In the genomic region with DNA sequence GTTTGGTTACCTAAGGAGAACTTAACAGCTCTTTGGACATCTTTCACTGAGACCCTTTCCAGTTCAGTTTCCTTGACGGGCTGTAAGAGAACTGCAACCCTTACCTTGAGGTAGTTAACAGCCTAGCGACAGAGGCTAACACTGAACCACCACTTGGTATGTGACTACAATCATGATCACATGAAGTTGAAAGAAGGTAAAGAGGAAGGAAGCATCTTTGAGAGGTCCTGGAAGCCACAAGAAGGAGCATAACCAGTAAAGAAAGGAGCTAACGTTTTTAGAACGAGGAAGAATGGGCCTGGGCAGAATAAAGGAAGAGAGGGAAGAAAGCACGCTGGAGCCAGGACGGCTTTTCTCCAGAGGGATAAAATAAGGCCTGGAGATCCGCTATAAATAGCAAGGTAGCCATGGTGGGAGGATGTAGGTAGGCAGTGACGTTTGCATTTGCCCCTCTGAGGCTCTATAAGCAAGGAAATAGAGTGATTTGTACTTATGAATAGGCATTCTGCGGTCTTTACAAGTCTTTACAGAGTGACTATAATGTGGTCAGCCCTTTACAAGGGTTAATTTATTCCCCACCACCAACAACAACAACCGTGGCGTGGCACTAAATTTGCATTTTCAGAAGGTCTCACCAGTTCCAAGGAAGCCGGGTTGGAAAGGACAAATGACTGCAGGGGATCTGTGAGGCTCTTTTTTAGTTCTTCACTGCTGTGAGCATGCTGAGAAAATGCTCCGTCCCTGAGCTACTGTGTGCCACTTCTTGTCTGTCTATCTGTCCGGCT, we compare ENCODE assay signal across 8 mouse cellular contexts. TPM values are rescaled to one million over a fixed set of nuclear protein-coding genes. Genes with fewer than 3 reads are reported as not detected.
DNase-seq lines count a peak whose midpoint lies in the region; ATAC-seq and TF ChIP-seq lines count a peak whose summit lies in the region.

No protein-coding gene starts in this region.

- H3K79me2 ChIP-seq in myocyte (ENCODE audit: control insufficient read depth, insufficient read depth): peaks cover 29% of the 10 kb centered on the region

- peak in 1 of 2 experiments; percentile 32 for DNase-seq in cerebellum, adult 2 months
- DNase-seq in cerebellum, postnatal 14 days: no peak
- DNase-seq in spleen, adult 2 months (ENCODE audit: low read depth in 1 of 2, low spot score in 2 of 2): peak in 1 of 2 experiments; percentile 41
- DNase-seq in spleen, postnatal 4 days (ENCODE audit: low spot score in 2 of 2): no peak
- no peak for DNase-seq in left cerebral cortex, postnatal 10 days (ENCODE audit: extremely low spot score in 1 of 2, low spot score in 2 of 2)
- DNase-seq in thymus, postnatal 0 days (ENCODE audit: low spot score): no peak

- no peak for TF ChIP-seq CTCF in cerebellum, adult 2 months (IDR thresholded peaks at IDR 0.05; ENCODE audit: borderline replicate concordance, insufficient read depth, low read depth, low read length)
- TF ChIP-seq CTCF in spleen, adult 2 months (IDR thresholded peaks at IDR 0.05; ENCODE audit: extremely low read depth, insufficient read depth, insufficient read length, insufficient replicate concordance): no peak

- peak overlapping the region; percentile 66 for H3K4me3 ChIP-seq in cerebellum, adult 2 months (replicated peaks; ENCODE audit: insufficient read depth, low read depth, low read length)
- H3K4me3 ChIP-seq in spleen, adult 2 months (ENCODE audit: extremely low read depth, insufficient read depth, insufficient read length): peak overlapping the region; percentile 71
- peak overlapping the region; percentile 62 for H3K4me3 ChIP-seq in intestine, embryonic 15.5 days (replicated peaks)
- peak overlapping the region; percentile 74 for H3K4me3 ChIP-seq in myocyte

- H3K9ac ChIP-seq in intestine, embryonic 15.5 days: peak overlapping the region; percentile 74; the same call in 1 of the 2 replicates

- intact Hi-C loops in left cerebral cortex, postnatal 10 days (cut with DNase I): no loop called here

- no peaks in the 10 kb centered on the region for H3K27me3 ChIP-seq in cerebellum, adult 2 months (ENCODE audit: control insufficient read depth, insufficient read depth, low read length)
- no peaks in the 10 kb centered on the region for H3K27me3 ChIP-seq in spleen, adult 2 months (ENCODE audit: control insufficient read depth, insufficient read depth, low read length)
- H3K27me3 ChIP-seq in intestine, embryonic 15.5 days (replicated peaks): no peaks in the 10 kb centered on the region
- H3K27me3 ChIP-seq in myocyte (ENCODE audit: control insufficient read depth, insufficient read depth, insufficient read length): no peaks in the 10 kb centered on the region

- no peaks in the 10 kb centered on the region for H3K36me3 ChIP-seq in spleen, adult 2 months (ENCODE audit: control insufficient read depth, insufficient read depth, low read length)
- H3K36me3 ChIP-seq in intestine, embryonic 15.5 days: peaks cover 2% of the 10 kb centered on the region; the same call in 1 of the 2 replicates
- no peaks in the 10 kb centered on the region for H3K36me3 ChIP-seq in myocyte (ENCODE audit: control insufficient read depth, insufficient read depth)

- WGBS in cerebellum, adult 2 months: 9% methylated on average over 14 of the region's 14 CpGs
- WGBS in spleen, adult 2 months: 19% methylated on average over 14 of the region's 14 CpGs
- 44% methylated on average over 14 of the region's 14 CpGs for WGBS in intestine, embryonic 15.5 days

- peaks cover 12% of the 10 kb centered on the region for H3K4me1 ChIP-seq in cerebellum, adult 2 months (ENCODE audit: control insufficient read depth, insufficient read depth, low read length)
- H3K4me1 ChIP-seq in spleen, adult 2 months (ENCODE audit: control insufficient read depth, insufficient read depth, insufficient read length): peaks cover 8% of the 10 kb centered on the region; the same call in 1 of the 2 replicates
- peaks cover 23% of the 10 kb centered on the region; the same call in 1 of the 2 replicates for H3K4me1 ChIP-seq in intestine, embryonic 15.5 days (replicated peaks)

- peak overlapping the region; percentile 82 for H3K27ac ChIP-seq in cerebellum, adult 2 months (ENCODE audit: insufficient read depth, low read length)
- H3K27ac ChIP-seq in spleen, adult 2 months (ENCODE audit: insufficient read depth, low read length): peak overlapping the region; percentile 76
- peak overlapping the region; percentile 72 for H3K27ac ChIP-seq in intestine, embryonic 15.5 days

- H3K4me2 ChIP-seq in intestine, embryonic 15.5 days (replicated peaks): peak overlapping the region; percentile 88
- peak overlapping the region; percentile 89 for H3K4me2 ChIP-seq in myocyte (ENCODE audit: low read depth)

- no peaks in the 10 kb centered on the region for H3K9me3 ChIP-seq in intestine, embryonic 15.5 days

- TF ChIP-seq POLR2A in cerebellum, adult 2 months (IDR thresholded peaks at IDR 0.05; ENCODE audit: borderline replicate concordance, insufficient read depth, low read length): no peak
- TF ChIP-seq POLR2A in spleen, adult 2 months (IDR thresholded peaks at IDR 0.05; ENCODE audit: low read depth, low read length): no peak
- TF ChIP-seq POLR2A in myocyte (IDR thresholded peaks at IDR 0.05; ENCODE audit: insufficient read length, low read depth): no peak

- H3ac ChIP-seq in myocyte (ENCODE audit: control insufficient read depth, insufficient read length): no peak overlapping the region

- peak; percentile 13 for ATAC-seq in intestine, embryonic 15.5 days

TF ChIP-seq in myocyte, 11 proteins besides CTCF, POLR2A, EP300 and RAD21:
- TF ChIP-seq USF1 (IDR thresholded peaks at IDR 0.05; ENCODE audit: low read depth) (no peak), TCF12 (IDR thresholded peaks at IDR 0.05; ENCODE audit: insufficient read depth, poor library complexity, severe bottlenecking) (no peak), TCF3 (IDR thresholded peaks at IDR 0.05; ENCODE audit: insufficient read length, low read depth) (no peak), MAX (IDR thresholded peaks at IDR 0.05; ENCODE audit: low read depth) (no peak)

RNA-seq across cellular contexts. Expression of a gene that starts 0.8 kb away (rescaled TPM):
- 26.9 and 28.8 TPM in 2 replicates for polyA plus RNA-seq in cerebellum, adult 2 months (2012; rRNA removed)
- 13.4 and 18.2 TPM in 2 replicates for polyA plus RNA-seq in spleen, adult 2 months (2012; rRNA removed)
- 36.4 and 40.7 TPM in 2 replicates for polyA plus RNA-seq in intestine, embryonic 15.5 days (2015; fragmentation: Nextera tagmentation; extraction: Ambion mirVana)
- 128 TPM for polyA plus RNA-seq in myocyte (2012; fragmentation: generic; extraction: Trizol)
- 10 to 100 TPM; 20.6 to 21.4 TPM for total RNA-seq in left cerebral cortex, postnatal 10 days (2021)
- polyA plus RNA-seq in thymus, postnatal 0 days (2015; fragmentation: Nextera tagmentation; extraction: Ambion mirVana): 20.6 and 21.3 TPM in 2 replicates

RNA-seq across cellular contexts. Expression of a gene that starts 17.5 kb away (rescaled TPM):
- polyA plus RNA-seq in cerebellum, adult 2 months (2012; rRNA removed): 11.7 and 12.8 TPM in 2 replicates
- 52.6 and 76.5 TPM in 2 replicates for polyA plus RNA-seq in spleen, adult 2 months (2012; rRNA removed)
- 9.4 and 12.3 TPM in 2 replicates for polyA plus RNA-seq in intestine, embryonic 15.5 days (2015; fragmentation: Nextera tagmentation; extraction: Ambion mirVana)
- polyA plus RNA-seq in myocyte (2012; fragmentation: generic; extraction: Trizol): 36.1 TPM
- 10 to 100 TPM; 11.7 to 13.5 TPM for total RNA-seq in left cerebral cortex, postnatal 10 days (2021)
- polyA plus RNA-seq in thymus, postnatal 0 days (2015; fragmentation: Nextera tagmentation; extraction: Ambion mirVana): 3.4 and 5.3 TPM in 2 replicates

RNA-seq across cellular contexts. Expression of a gene that starts 34.0 kb away (rescaled TPM):
- 104 and 107 TPM in 2 replicates for polyA plus RNA-seq in cerebellum, adult 2 months (2012; rRNA removed)
- polyA plus RNA-seq in spleen, adult 2 months (2012; rRNA removed): 49.4 and 49.5 TPM in 2 replicates
- 20.6 and 21.5 TPM in 2 replicates for polyA plus RNA-seq in intestine, embryonic 15.5 days (2015; fragmentation: Nextera tagmentation; extraction: Ambion mirVana)
- 22.4 TPM for polyA plus RNA-seq in myocyte (2012; fragmentation: generic; extraction: Trizol)
- 100 to 1,000 TPM in 1 of 2 experiments, 10 to 100 TPM in 1; 93.9 to 100 TPM for total RNA-seq in left cerebral cortex, postnatal 10 days (2021)
- polyA plus RNA-seq in thymus, postnatal 0 days (2015; fragmentation: Nextera tagmentation; extraction: Ambion mirVana): 26.7 and 31.4 TPM in 2 replicates

RNA-seq across cellular contexts. Expression of a gene that starts 39.4 kb away (rescaled TPM):
- 78.6 and 81.0 TPM in 2 replicates for polyA plus RNA-seq in cerebellum, adult 2 months (2012; rRNA removed)
- 22.3 and 25.1 TPM in 2 replicates for polyA plus RNA-seq in spleen, adult 2 months (2012; rRNA removed)
- polyA plus RNA-seq in intestine, embryonic 15.5 days (2015; fragmentation: Nextera tagmentation; extraction: Ambion mirVana): 23.4 and 23.6 TPM in 2 replicates
- 37.5 TPM for polyA plus RNA-seq in myocyte (2012; fragmentation: generic; extraction: Trizol)
- 10 to 100 TPM; 46.3 to 47.0 TPM for total RNA-seq in left cerebral cortex, postnatal 10 days (2021)
- 20.1 and 23.3 TPM in 2 replicates for polyA plus RNA-seq in thymus, postnatal 0 days (2015; fragmentation: Nextera tagmentation; extraction: Ambion mirVana)

RNA-seq across cellular contexts. Expression of a gene that starts 43.5 kb away (rescaled TPM):
- polyA plus RNA-seq in cerebellum, adult 2 months (2012; rRNA removed): 43.4 and 44.6 TPM in 2 replicates
- 1.0 and 1.2 TPM in 2 replicates for polyA plus RNA-seq in spleen, adult 2 months (2012; rRNA removed)
- 15.4 and 16.5 TPM in 2 replicates for polyA plus RNA-seq in intestine, embryonic 15.5 days (2015; fragmentation: Nextera tagmentation; extraction: Ambion mirVana)
- 32.3 TPM for polyA plus RNA-seq in myocyte (2012; fragmentation: generic; extraction: Trizol)
- total RNA-seq in left cerebral cortex, postnatal 10 days (2021): 10 to 100 TPM; 71.3 to 73.3 TPM
- polyA plus RNA-seq in thymus, postnatal 0 days (2015; fragmentation: Nextera tagmentation; extraction: Ambion mirVana): 1.8 and 2.2 TPM in 2 replicates
